Mouse (Mus musculus): ENCODE results near the gene Pam16.

Gene Pam16

GRCm38 (mm10) chr16:4647651-4648141, 22.9 kb upstream of the Pam16 start:
- intact Hi-C loops (cut with DNase I), result no loop called here

- intact Hi-C loops (cut with DNase I), result no loop called here
Measured at GRCm38 (mm10) chr16:4646831-4647230, 22.0 kb upstream of the Pam16 start.

- intact Hi-C loops (cut with DNase I), result no loop called here
Measured at GRCm38 (mm10) chr16:4645867-4646266, 21.1 kb upstream of the Pam16 start.

- intact Hi-C loops (cut with DNase I), result no loop called here
Measured at GRCm38 (mm10) chr16:4643670-4644419, 19.1 kb upstream of the Pam16 start.

GRCm38 (mm10) chr16:4642937-4643336, 18.1 kb upstream of the Pam16 start:
- intact Hi-C loops (cut with DNase I), result no loop called here

GRCm38 (mm10) chr16:4642190-4642589, 17.4 kb upstream of the Pam16 start:
- intact Hi-C loops (cut with DNase I), result no loop called here

- intact Hi-C loops (cut with DNase I), result no loop called here
Measured at GRCm38 (mm10) chr16:4641119-4641838, 16.5 kb upstream of the Pam16 start.

- intact Hi-C loops (cut with DNase I), result no loop called here
Measured at GRCm38 (mm10) chr16:4640267-4641005, 15.6 kb upstream of the Pam16 start.

GRCm38 (mm10) chr16:4639831-4640237, 15.0 kb upstream of the Pam16 start, which contains the start of the genes Vasn and Dnaja3:
Gene Vasn, plus strand, starts transcription at chr16:4639941.
Gene Dnaja3, plus strand, starts transcription at chr16:4639989.
- intact Hi-C loops (cut with DNase I), result no loop called here

GRCm38 (mm10) chr16:4638891-4639390, 14.2 kb upstream of the Pam16 start:
- intact Hi-C loops (cut with DNase I), result no loop called here

- intact Hi-C loops (cut with DNase I), result no loop called here
Measured at GRCm38 (mm10) chr16:4635760-4636159, 11.0 kb upstream of the Pam16 start.

- intact Hi-C loops (cut with DNase I), result no loop called here
Measured at GRCm38 (mm10) chr16:4634681-4635080, 9.9 kb upstream of the Pam16 start.

- intact Hi-C loops (cut with DNase I), result no loop called here
Measured at GRCm38 (mm10) chr16:4633661-4634060, 8.9 kb upstream of the Pam16 start.

GRCm38 (mm10) chr16:4632050-4632449, 7.3 kb upstream of the Pam16 start:
- intact Hi-C loops (cut with DNase I), result no loop called here

GRCm38 (mm10) chr16:4629950-4630349, 5.2 kb upstream of the Pam16 start:
- intact Hi-C loops (cut with DNase I), result loop anchor here (1.0 kb wide), 1 partner anchor 37 kb away; no protein-coding TSS in a partner anchor

- intact Hi-C loops (cut with DNase I), result no loop called here
Measured at GRCm38 (mm10) chr16:4628898-4629419, 4.2 kb upstream of the Pam16 start.

- intact Hi-C loops (cut with DNase I), result no loop called here
Measured at GRCm38 (mm10) chr16:4627105-4627504, 2.3 kb upstream of the Pam16 start.

- intact Hi-C loops (cut with DNase I), result no loop called here
Measured at GRCm38 (mm10) chr16:4624074-4624473, 714 bp downstream of the Pam16 start.

- intact Hi-C loops (cut with DNase I), result no loop called here
Measured at GRCm38 (mm10) chr16:4616829-4617228, 8.0 kb downstream of the Pam16 start.

- intact Hi-C loops (cut with DNase I), result no loop called here
Measured at GRCm38 (mm10) chr16:4615297-4615696, 9.5 kb downstream of the Pam16 start.

GRCm38 (mm10) chr16:4614639-4615038, 10.1 kb downstream of the Pam16 start:
- intact Hi-C loops (cut with DNase I), result no loop called here
